Comparison of ENCODE assay signal across 12 mouse cellular contexts in the genomic region with DNA sequence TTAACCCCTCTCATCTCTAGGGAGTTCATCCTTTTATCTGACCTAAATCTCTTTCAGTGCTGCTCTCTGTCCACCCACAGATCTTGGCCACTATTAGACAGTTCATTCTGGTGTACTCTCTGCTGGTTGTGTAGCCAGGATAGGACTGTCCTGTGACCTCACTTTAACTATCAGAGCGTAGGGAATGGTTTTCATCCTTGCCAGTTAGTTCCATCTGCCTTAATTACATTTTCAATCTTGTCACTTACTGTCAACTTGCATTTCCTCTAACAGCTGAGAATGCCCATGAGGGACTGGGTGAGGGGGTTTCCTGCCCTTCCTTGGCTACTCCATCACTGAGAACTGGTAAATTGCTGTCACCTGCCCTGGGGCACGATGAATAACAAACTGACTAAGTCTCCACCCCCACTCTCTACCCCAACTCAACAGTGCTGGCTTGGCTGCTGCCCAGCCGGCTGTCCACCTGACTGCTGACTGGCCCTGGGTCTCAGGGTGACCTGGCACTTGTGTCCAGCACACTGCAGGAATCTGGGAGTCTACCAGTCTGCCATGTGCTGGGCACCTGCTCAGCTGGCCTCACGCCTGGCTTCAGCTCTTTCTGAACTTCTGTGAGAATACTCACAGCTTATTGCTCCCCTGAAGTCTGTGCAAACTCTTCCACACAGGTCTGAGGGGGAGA. TPM values are rescaled to one million over a fixed set of nuclear protein-coding genes. Genes with fewer than 3 reads are reported as not detected.
DNase-seq lines count a peak whose midpoint lies in the region; ATAC-seq and TF ChIP-seq lines count a peak whose summit lies in the region.
"Had no signal": no experiment of that assay in that cellular context is flagged by ENCODE, and none has a peak within 500 bp of the region (broad histone marks: within the 10 kb centered on the region; RNA-seq: fewer than 3 reads in every experiment).

No protein-coding gene starts in this region.

- H3K4me1 ChIP-seq in lung, adult 2 months (ENCODE audit: control insufficient read depth, insufficient read depth, low read length) = no peaks in the 10 kb centered on the region
- no peaks in the 10 kb centered on the region for H3K4me1 ChIP-seq in forebrain, embryonic 13.5 days
- H3K4me1 ChIP-seq: liver, embryonic 12.5 days; midbrain, embryonic 12.5 days had no signal

- no peak overlapping the region for H3K4me3 ChIP-seq in lung, adult 2 months (replicated peaks; ENCODE audit: extremely low read depth, low read depth, low read length)
- H3K4me3 ChIP-seq in forebrain, embryonic 13.5 days = no peak overlapping the region
- H3K4me3 ChIP-seq: embryonic facial prominence, embryonic 10.5 days; layer of hippocampus, adult 2 months; liver, embryonic 12.5 days; midbrain, embryonic 12.5 days had no signal

- ATAC-seq in forebrain, embryonic 13.5 days = no peak
- ATAC-seq: liver, embryonic 12.5 days had no signal

- WGBS in lung, adult 2 months = 46% methylated on average over 4 of the region's 4 CpGs
- 74% methylated on average over 4 of the region's 4 CpGs for WGBS in forebrain, embryonic 13.5 days

- no peaks in the 10 kb centered on the region for H3K27me3 ChIP-seq in forebrain, embryonic 13.5 days
- H3K27me3 ChIP-seq: liver, embryonic 12.5 days had no signal

- H3K9ac ChIP-seq in forebrain, embryonic 13.5 days = no peak overlapping the region
- H3K9ac ChIP-seq: liver, embryonic 12.5 days; midbrain, embryonic 12.5 days had no signal

- H3K9me3 ChIP-seq in forebrain, embryonic 13.5 days (replicated peaks) = no peaks in the 10 kb centered on the region
- H3K9me3 ChIP-seq: embryonic facial prominence, embryonic 10.5 days; liver, embryonic 12.5 days; midbrain, embryonic 12.5 days had no signal

- DNase-seq in gastrocnemius, postnatal 10 days = peak; percentile 31
- DNase-seq in gastrocnemius, adult 8-10 months (ENCODE audit: low spot score in 2 of 2) = no peak
- DNase-seq in lung, adult 2 months = peak; percentile 4
- DNase-seq in lung, postnatal 10 days = no peak
- DNase-seq in cerebellum, postnatal 25 days = peak; percentile 91 to 94
- peak; percentile 35 for DNase-seq in kidney, postnatal 14 days
- DNase-seq in liver = no peak

- no peak overlapping the region for H3K27ac ChIP-seq in forebrain, embryonic 13.5 days
- H3K27ac ChIP-seq: embryonic facial prominence, embryonic 10.5 days; layer of hippocampus, adult 2 months; liver, embryonic 12.5 days; midbrain, embryonic 12.5 days had no signal

- no peaks in the 10 kb centered on the region for H3K36me3 ChIP-seq in forebrain, embryonic 13.5 days (ENCODE audit: poor library complexity, severe bottlenecking)
- H3K36me3 ChIP-seq: embryonic facial prominence, embryonic 10.5 days; liver, embryonic 12.5 days; midbrain, embryonic 12.5 days had no signal

- no peak for TF ChIP-seq POLR2A in lung, adult 2 months (IDR thresholded peaks at IDR 0.05; ENCODE audit: borderline replicate concordance, extremely low read depth, low read depth, low read length)

- H3K4me2 ChIP-seq in forebrain, embryonic 13.5 days = no peak overlapping the region
- H3K4me2 ChIP-seq: liver, embryonic 12.5 days; midbrain, embryonic 12.5 days had no signal

- no peak for TF ChIP-seq CTCF in lung, adult 2 months (IDR thresholded peaks at IDR 0.05; ENCODE audit: insufficient read depth, low read length)

RNA-seq across cellular contexts. Expression of gene Tbc1d21, which starts 39.9 kb away (rescaled TPM):
- not detected for total RNA-seq in gastrocnemius, postnatal 10 days (2021)
- not detected for total RNA-seq in gastrocnemius, adult 8-10 months (2022)
- not detected in 2 replicates for polyA plus RNA-seq in lung, adult 2 months (2012; rRNA removed)
- not detected in 2 replicates for polyA plus RNA-seq in forebrain, embryonic 13.5 days (2015; fragmentation: Nextera tagmentation; extraction: Ambion mirVana)
- total RNA-seq: layer of hippocampus, adult 2 months had no signal
- polyA plus RNA-seq: embryonic facial prominence, embryonic 10.5 days; liver, embryonic 12.5 days; midbrain, embryonic 12.5 days had no signal

Comparison
In these comparisons a context has a peak if more than half of its experiments do, and no peak if none do; other contexts are left out.
1. DNase-seq: peak in gastrocnemius, postnatal 10 days (single experiment), lung, adult 2 months (single experiment), cerebellum, postnatal 25 days (2 of 2) and kidney, postnatal 14 days (single experiment); none in gastrocnemius, adult 8-10 months (0 of 2), lung, postnatal 10 days (single experiment) and liver (single experiment).